Mouse (Mus musculus) megakaryocyte progenitor cell, adult 5-6 weeks (primary cell): ENCODE data around the gene Gm20388. TPM values are rescaled to one million over a fixed set of nuclear protein-coding genes. Genes with fewer than 3 reads are reported as not detected.
A peak's percentile ranks its signal among the peaks of the same experiment; 100 is the strongest.

Experiments
- ATAC-seq: replicated peaks from 2 replicates; pipeline ENCODE4 v1.8.0; 2016; ENCODE audit warnings: mild to moderate bottlenecking, moderate TSS enrichment, inconsistent platforms; ENCODE audit not compliant: poor library complexity
- total RNA-seq, 2 experiments: library from RNA; stranded (forward) in 1 of 2; stranded (reverse) in 1 of 2; fragments of 157-497, 149-512 nt in 1 of 2; fragments of 200-1000 nt in 1 of 2; gene quantifications; 2 replicates each; pipeline versions ENCODE4 v1.2.3 to v1.2.4; 2015 to 2017

Gm20388 gene
- total RNA-seq, 2 experiments from 2014 or later, result 18.6 TPM; not detected in 1

GRCm38 (mm10) chr8:120372684-120373083 is 462.0 kb downstream of the Gm20388 start:
- ATAC-seq, result no peak

- no peak for ATAC-seq
Observed at GRCm38 (mm10) chr8:120373621-120374020, 463.0 kb downstream of the Gm20388 start.

GRCm38 (mm10) chr8:120374070-120374469 is 463.4 kb downstream of the Gm20388 start:
- no peak for ATAC-seq

GRCm38 (mm10) chr8:120374514-120374913 is 463.9 kb downstream of the Gm20388 start:
- no peak for ATAC-seq

- peak; percentile 23 for ATAC-seq
Observed at GRCm38 (mm10) chr8:120375170-120375569, 464.5 kb downstream of the Gm20388 start.

- ATAC-seq, result no peak
Observed at GRCm38 (mm10) chr8:120376215-120376614, 465.6 kb downstream of the Gm20388 start.

- peak; percentile 7 for ATAC-seq
Observed at GRCm38 (mm10) chr8:120376847-120377802, 466.5 kb downstream of the Gm20388 start.

GRCm38 (mm10) chr8:120377803-120378189 is 467.2 kb downstream of the Gm20388 start:
- peak; percentile 72 for ATAC-seq

- ATAC-seq, result 0 out of 2 replicates have a peak, but pooled peaks have one; percentile 3
Observed at GRCm38 (mm10) chr8:120378306-120378705, 467.7 kb downstream of the Gm20388 start.

GRCm38 (mm10) chr8:120379015-120379414 is 468.4 kb downstream of the Gm20388 start:
- ATAC-seq, result no peak

GRCm38 (mm10) chr8:120381865-120382264 is 471.2 kb downstream of the Gm20388 start:
- no peak for ATAC-seq

- ATAC-seq, result peak; percentile 30; the same call in 1 of the 2 replicates
Observed at GRCm38 (mm10) chr8:120382436-120383203, 472.0 kb downstream of the Gm20388 start.

GRCm38 (mm10) chr8:120383204-120383560 is 472.5 kb downstream of the Gm20388 start:
- no peak for ATAC-seq

- no peak for ATAC-seq
Observed at GRCm38 (mm10) chr8:120383713-120384112, 473.1 kb downstream of the Gm20388 start.

- ATAC-seq, result no peak
Observed at GRCm38 (mm10) chr8:120384745-120385144, 474.1 kb downstream of the Gm20388 start.

GRCm38 (mm10) chr8:120388246-120388645 is 477.6 kb downstream of the Gm20388 start:
- no peak for ATAC-seq

- no peak for ATAC-seq
Observed at GRCm38 (mm10) chr8:120390598-120390997, 480.0 kb downstream of the Gm20388 start.

GRCm38 (mm10) chr8:120391856-120392255 is 481.2 kb downstream of the Gm20388 start:
- ATAC-seq, result no peak

GRCm38 (mm10) chr8:120393085-120393484 is 482.4 kb downstream of the Gm20388 start:
- no peak for ATAC-seq

GRCm38 (mm10) chr8:120393871-120394275 is 483.2 kb downstream of the Gm20388 start:
- ATAC-seq, result no peak

- ATAC-seq, result no peak
Observed at GRCm38 (mm10) chr8:120395892-120396291, 485.3 kb downstream of the Gm20388 start.

- ATAC-seq, result peak; percentile 30
Observed at GRCm38 (mm10) chr8:120396756-120397155, 486.1 kb downstream of the Gm20388 start.
